Mouse (Mus musculus): ENCODE results near the gene Dlg1.

The Dlg1 gene

DNA sequence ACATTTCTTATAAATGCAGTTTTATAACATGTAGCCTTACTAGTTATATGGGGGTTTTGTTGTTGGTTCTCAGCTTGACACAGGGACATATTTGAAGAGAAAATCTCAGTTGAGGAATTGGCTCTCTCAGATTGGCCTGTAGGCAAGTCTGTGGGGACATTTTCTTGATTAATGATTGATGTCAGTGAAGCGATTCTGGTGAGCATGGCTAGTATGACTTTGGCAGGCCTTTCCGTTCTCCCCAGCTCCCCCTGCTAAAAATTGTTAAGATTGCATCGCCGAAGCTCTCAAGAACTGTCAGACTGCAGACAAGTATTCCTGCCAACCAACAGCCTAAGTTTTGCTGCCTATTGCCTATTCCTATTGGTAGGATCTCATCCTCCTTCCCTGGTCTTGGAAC, 73.8 kb downstream of the Dlg1 start:
- DNase-seq (ENCODE audit: extremely low spot score) = no peak

DNA sequence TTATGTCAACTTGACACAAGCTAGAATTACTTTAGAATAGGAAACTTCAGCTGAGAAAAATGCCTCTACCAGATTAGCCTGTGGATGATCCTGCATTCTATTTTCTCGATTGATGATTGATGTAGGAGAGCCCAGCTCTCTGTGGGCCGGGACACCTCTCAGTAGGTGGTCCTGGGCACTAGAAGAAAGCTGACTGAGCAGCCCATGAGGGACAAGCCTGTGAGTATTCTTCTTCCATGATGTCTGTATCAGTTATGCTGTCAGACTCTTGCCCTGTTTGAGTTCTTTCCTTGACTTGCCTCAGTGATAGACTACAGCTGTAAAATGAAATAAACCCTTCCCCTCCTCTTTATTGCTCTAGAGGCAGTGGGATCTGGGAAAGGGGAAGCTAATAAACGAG, 74.5 kb downstream of the Dlg1 start:
- DNase-seq (ENCODE audit: extremely low spot score) = no peak

DNA sequence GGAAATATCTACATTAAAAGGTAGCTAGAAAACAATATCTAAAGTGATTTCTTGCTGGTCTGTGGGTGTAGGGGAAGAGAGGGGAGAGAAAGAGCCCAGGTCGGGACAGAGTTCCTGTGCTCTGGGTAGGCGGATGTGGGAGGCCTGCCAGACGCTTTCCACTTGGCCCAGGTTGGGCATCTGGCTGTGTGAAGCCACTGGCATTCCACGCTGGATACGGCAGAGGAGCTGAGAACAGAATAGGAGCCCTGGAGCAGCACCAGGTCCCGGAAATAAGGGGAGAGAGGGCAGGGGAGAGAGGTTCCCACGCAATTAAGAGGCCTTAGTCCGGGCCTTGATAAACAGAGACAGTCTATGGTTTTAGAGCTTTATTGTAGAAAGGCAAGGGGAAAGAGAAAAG, 77.0 kb downstream of the Dlg1 start:
- no peak for DNase-seq (ENCODE audit: extremely low spot score)

DNA sequence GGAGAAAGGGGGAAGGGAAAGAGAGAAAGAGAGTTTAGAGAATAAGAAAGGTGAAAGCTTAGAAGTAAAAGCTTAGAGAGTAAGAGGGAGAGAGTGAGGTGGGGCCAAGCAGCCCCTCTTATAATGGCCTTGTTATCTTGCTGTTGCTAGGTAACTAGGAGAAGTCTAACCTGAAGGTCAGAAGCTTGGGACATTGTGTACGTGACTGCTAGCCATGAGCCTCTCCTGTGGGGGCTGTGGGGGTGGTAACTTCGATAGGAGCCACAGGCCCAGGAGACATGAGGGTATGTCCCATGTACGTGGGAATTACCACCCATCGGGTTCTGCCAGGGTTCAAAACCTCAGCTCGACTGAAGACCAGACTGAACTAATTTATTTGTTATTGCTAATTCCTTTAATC, 77.5 kb downstream of the Dlg1 start:
- no peak for DNase-seq (ENCODE audit: extremely low spot score)

DNA sequence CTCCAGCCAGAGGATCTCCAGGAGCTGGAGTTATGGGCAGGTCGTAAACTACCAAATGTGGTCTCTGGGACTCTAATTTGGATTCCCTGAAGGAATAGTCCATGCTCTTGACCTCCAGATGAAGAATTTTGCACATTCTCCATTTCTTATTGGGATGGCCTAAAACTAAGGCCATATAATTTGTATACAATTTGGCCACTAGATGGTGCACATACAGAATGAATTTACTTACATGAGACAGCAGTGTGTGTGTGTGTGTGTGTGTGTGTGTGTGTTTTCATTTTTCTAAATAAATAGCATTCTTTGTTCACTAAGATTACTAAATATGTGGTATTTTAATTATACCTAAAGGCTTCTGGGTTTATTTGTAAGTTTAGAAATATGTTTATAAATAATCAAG, 87.3 kb downstream of the Dlg1 start:
- DNase-seq (ENCODE audit: extremely low spot score) = no peak

DNA sequence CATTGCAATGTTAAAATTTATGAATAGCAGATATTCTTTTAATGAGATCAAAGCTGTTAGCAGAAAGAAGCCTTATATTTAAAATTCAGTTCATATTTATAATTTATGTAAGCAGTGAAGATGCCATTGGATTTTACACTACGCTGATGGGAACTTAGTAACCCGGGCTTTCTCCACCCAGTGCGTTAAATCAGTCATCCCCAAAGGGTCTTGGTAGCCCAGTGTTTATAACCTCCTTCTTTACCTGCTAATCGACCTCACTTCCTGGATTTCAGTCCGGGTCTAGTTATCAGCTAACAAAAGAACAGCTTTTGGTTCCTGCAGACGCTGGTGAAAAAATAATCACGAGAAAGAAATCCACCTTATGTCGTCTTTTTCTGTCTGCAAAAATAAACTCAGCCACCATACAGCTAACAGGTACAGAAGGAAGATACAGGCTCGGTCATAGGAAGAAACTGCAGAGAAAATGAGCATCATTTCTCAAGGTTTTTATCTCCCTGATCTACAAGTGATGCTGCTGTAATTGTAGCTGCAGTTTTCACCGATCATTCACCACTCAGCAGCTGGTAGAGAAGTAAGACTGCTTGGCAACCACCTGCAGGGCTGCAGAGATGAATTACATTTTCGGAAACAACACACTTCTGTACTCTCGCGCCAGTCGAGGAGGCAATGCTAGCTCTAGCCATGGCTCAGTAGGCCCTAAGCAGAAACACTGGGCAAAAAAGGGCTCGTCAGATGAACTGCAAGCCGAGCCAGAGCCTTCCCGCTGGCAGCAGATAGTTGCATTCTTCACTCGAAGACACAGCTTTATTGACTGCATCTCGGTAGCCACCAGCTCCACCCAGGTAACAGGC, 91.2 kb downstream of the Dlg1 start:
- DNase-seq (ENCODE audit: extremely low spot score) = no peak

DNA sequence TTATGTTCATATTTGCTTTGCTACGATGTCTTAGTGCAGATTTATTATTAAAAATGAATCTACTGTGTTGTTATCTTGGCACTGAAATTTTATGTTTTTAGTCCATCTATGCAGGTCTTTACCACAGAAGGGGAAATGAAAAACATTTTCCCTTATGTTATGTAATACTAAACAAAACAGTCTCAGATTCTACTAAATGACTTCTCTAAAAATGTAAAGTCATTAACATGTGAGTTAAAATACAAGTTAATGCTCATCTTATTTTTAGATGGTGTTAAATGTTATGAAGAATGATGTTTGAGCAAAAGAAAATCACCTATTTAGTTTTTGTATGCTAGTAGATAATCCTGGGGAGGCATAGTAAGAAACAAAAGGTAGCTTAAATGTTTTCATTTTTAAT, 91.8 kb downstream of the Dlg1 start:
- no peak for DNase-seq (ENCODE audit: extremely low spot score)

DNA sequence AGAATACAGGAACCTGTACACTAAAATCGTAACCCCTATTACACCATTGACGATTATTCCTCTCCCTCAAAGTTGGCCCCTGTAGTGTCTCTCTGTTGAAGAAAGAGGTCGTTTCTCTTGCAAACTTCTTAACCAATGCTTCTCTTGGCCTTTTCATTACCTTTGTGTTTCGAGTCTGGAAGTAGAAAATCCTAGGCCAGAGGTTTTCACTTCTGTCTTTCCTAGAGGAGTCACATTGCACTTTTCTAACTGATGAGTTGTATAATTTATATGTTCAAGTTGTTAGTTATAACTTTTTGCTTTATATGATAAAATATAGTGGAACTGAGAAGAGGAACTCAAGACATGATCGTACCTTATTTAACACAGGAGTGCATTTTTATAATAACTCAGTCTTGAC, 93.2 kb downstream of the Dlg1 start:
- no peak for DNase-seq (ENCODE audit: extremely low spot score)

DNA sequence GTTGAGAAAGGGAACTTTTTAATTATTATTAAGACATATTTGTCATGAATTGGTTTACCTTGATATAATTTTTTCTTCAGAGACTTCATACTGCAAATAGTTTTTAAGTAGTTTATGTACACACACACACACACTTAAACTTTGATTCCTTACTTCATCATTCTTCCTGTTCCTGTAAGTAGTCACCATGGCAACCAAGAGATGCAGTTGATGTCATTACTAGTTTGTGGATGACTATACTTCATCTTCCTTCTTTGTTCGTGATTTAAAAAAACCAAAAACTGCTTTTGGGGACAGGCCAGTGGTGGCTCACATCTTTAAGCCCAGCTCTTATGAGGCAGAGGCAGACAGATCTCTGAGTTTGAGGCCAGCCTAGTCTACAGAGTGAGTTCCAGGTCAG, 94.4 kb downstream of the Dlg1 start:
- no peak for DNase-seq (ENCODE audit: extremely low spot score)

DNA sequence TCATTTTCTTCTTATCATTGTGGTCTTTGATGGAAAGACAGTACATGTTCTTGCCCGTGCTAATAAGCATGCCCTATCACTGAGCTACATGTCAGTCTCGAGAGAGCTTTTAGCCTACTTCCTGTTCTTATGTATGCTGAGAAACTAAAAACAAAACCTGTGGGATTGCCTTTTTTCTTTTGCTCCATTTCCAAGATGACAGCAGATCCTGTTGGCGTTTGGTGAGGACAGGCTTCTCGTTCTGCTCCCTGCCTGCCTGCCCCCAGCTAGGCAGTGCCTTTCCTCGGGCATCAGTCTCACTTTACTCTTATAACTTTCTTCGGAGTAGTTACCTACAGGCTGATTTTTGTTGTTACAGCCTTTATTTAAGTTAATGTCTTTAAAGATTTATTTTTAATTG, 96.2 kb downstream of the Dlg1 start:
- no peak for DNase-seq (ENCODE audit: extremely low spot score)

DNA sequence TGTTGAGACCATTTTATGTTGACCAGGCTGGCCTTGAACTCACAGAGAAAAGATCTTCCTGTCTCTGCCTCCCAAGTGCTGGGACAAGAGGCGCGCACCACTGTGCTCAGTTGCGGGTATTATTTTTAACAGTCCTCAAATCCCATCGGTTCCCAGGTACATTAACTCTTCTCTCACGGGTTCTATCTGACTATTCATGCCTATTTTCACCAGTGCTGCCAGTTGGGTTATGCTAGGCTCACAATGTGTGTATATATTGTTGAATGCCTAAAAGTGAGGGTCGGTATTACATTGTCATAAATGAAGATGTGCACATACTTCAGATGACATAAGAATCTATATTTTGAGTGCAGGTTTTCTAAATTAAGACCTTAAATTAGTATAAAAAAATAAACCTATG, 103.1 kb downstream of the Dlg1 start:
- no peak for DNase-seq (ENCODE audit: extremely low spot score)

DNA sequence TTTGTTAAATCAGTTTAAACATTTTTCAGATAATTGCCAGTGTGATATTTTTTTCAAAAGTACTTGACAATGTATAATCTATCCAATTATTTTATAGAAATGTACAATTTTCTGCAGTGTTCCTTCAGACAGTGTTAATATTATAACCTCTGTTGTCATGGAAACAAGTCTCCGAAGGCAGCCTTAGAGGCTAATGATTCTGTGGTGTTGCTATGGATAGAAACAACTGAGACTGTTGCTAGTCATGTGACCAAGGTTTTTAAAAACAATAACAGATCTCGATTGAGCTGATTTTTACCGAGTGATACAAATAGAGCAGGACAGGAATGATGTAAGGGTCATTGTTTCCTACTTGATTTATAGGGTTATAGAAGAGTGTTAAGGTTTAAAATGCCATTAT, 103.5 kb downstream of the Dlg1 start:
- no peak for DNase-seq (ENCODE audit: extremely low spot score)

DNA sequence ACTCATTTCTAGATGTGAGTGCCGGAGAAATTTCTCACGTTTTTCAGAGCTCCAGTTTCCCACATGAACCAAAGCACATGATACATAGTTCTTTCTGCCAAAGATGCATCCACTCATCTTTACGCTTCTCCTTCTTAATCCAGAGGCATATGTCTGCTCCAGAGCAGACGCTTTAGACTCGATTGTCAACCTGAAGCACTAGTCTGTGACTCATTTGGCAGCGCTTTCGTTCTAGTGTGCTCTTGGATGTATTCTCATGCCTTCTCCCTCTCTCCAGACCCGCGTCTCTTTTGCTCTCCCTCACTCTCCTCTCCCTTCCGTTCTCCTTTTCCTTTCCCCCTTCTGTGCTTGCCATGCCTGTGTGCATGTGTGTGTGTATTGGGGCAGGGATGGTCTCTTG, 112.7 kb downstream of the Dlg1 start:
- DNase-seq (ENCODE audit: extremely low spot score) = no peak

DNA sequence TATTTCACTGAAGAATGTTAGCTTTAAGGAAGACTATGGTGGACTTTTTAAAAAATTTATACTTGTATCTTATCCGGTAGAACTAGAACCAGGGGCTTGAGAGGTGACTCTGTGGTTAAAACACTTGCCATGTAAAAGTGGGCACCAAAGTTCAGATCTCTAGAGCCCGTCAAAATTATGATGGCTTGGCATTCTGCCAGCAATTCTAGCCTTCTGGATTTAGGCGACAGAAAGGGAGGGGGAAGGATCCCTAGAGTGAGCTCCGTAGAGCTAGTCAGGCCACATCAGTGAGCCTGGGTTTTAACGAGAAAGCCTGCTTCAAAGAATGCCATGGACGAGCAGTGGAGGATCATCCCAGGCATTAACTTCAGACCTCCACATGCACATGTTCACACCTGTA, 117.8 kb downstream of the Dlg1 start:
- no peak for DNase-seq (ENCODE audit: extremely low spot score)

DNA sequence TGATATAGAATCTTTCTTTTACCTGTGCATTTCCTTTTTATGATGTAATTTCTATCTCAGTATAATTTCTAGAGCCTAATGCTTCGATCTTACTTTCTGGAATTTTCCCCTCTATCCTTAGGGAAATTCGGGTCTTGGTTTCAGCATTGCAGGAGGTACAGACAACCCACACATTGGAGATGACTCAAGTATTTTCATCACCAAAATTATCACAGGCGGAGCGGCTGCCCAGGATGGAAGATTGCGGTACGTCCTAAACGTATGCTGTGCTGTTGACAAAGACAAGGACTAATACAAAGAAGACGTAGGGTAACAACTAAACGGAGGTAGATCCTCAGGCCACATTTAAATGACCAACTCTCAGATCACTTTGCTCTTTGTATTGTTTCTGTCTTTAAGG, 126.8 kb downstream of the Dlg1 start:
- no peak for DNase-seq (ENCODE audit: extremely low spot score)

DNA sequence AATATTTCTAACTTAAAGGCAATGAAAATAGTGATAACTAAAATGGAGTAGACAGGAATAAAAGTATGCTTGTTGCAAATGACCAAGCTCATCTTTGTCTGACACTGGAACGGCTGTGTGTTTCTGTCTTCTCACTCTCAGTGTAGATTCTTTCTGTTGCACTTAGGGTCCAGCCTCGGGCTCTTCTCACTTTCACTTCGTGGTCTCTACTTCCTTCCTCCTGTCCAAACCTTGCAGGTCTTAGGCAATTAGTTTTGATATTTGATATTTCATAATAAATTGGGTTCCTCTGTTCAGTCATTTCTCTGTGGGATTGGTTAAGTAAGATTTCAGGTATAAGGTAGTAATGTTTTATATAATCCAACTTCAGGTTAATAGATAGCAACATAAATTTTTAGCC, 140.4 kb downstream of the Dlg1 start:
- no peak for DNase-seq (ENCODE audit: extremely low spot score)

DNA sequence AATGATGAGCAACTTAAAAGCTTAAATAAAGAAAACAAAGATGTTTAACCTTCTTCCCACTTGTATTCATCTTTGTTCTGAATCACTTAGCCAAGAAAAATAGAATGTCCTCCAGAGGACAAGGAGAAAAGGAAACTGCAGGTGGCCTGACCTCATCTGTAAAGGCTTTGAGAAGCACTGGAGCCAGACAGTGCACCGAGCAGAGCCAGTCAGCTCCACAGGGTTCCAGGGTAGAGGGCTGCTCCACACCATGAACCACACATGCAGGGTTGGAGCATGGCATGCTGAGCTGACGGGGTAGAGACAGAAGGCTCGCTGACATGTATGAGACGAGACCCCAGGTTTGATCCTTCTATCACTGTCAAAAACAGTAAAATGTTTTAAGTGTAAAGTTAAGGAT, 162.8 kb downstream of the Dlg1 start:
- DNase-seq (ENCODE audit: extremely low spot score) = peak; percentile 18

DNA sequence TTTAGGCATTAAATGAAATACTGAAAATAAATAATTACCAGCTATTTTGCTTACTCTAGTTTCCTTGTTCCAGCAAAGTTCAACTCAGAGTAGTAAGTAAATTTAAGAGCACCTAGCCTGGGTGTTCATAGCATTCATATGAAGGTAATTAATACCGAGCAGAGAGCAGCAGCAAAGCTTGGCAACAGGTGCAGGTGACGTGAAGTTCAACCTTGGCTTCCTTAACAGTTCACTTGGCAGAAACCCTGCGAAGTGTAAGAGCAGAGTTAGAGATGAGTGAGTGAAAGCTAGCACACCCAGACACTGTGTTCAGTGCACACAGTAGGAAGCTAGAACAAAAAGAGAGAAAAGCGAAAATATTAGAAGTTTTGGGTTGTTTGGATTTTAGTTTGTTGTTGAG, 167.5 kb downstream of the Dlg1 start:
- no peak for DNase-seq (ENCODE audit: extremely low spot score)

DNA sequence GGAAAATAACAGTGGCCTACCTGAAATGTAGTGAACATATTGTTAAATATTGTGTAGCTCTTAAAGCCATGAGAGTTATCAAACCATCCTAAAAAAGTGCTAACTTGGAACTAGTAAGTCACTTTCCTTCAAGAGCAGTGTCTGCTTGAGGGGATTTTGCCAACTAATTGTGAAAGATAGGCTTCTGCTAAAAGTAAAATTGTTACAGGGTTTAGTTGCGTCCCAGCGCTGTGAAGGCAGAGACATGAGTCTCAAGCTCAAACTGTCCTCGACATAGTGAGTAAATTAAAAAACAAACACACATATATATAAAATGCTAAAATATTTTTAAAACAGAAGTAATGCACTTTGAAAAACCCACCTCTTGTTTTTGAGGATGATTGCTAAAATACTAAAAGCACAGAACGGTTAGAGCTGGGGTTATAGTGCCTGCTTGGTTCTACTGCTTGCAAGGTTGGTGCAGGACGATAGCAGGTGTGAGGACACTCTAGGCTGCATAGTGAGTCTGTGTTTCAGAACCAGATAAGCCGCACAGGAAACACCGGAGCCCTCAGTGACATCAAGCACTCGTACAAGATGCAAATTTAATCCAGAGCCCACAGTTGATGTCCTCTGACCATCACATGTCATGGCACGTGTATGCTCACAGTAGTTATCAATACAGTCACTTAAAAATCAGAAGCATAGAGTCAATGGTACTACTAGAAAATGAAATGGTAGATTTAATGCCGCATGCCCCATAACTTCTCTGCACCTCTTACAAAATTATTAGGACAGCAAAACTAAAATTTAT, 169.6 kb downstream of the Dlg1 start:
- no peak for DNase-seq (ENCODE audit: extremely low spot score)

DNA sequence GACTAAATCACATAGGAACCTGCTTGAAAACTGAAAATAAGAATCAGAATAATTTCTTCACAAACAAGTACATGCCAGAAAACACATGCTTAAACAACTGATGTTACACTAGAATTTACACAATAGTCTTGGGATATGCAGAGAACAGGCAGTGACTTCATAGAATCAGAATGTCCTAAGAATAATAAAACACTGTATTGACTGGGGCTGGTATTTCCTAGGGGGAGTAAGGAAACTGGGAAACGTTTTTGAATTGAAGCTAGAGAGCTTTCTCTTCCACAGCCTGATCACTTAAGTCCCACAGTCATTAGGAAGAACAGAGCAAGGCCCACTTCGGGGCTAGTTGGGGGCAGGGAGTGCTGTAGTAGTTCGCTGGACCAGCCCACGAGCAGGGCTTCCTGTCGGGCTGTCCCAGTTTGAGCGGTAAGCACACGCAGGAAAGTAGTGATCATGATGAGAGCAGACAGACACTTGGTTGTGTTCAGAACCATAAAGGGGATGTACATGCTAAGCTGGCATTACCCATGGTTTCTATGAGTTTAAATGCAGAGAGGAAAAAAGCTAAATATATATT, 170.9 kb downstream of the Dlg1 start:
- no peak for DNase-seq (ENCODE audit: extremely low spot score)

DNA sequence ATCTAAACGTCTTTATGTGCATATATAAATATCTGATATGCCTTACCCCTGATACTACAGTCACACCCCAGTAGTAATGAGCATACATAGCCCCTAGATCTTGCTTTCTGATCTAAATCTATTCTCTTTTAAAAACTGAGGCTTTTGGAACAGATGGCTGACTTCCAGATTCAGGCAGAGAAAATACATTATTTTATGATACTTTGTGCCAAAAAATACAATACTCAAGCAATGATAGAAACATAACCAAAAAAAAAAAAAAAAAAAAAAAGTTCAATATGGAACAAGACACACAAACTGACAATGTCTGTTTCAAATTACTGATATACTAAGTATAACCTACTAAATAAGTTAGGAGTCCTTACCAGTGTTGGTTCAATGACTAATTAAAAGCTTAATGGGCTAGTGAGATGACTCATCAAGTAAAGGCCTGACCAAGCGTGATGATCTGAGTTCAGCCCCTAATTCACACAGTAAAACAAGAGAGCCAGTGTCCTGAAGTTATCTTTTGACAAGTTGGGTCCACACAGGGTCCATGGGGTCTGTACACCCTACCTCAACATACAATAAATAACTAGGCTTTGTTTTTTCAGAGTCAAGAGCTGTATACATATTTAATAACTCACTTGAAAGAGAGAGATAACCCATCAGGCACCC, 171.5 kb downstream of the Dlg1 start:
- DNase-seq (ENCODE audit: extremely low spot score) = no peak

DNA sequence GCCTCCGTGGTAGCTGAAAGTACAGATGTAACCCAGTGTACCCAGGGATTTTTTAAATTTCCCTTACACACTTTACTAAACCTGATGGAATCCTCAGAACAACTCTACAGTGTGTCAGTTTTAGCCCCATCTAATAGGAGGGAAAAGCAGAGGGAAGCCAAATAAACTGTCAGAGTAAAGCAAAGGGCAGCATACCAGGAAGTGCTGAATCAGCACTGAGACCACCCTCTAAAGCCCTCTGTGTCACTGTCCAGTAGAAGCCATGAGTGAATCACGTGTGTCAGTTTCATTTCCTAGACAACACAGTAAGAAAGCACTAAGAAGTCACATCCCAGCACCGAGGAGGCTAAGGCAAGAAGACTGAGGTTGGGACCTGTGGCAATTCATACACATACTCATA, 174.1 kb downstream of the Dlg1 start:
- DNase-seq (ENCODE audit: extremely low spot score) = no peak

DNA sequence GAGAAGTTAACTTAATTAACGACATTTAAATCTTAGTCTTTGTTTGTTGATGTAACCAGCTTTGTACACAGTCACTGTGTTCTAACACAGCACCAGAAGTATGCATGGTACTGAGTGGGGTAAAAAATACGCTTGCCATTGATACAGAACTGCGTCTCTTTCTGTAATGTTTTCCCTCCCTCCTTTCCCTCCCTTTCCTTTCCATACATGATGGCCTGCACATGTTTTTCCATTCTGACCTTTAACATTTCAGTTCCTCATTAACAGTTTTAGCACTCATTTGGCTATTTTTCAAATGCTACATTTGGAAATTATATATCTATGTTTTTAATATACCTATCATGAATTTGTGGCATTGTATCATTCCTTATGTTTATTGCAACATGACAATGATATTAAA, 181.0 kb downstream of the Dlg1 start:
- DNase-seq (ENCODE audit: extremely low spot score) = no peak
